Mouse (Mus musculus) midbrain, embryonic 11.5 days (tissue): ENCODE measurements around the gene Clybl. TPM values are rescaled to one million over a fixed set of nuclear protein-coding genes. Genes with fewer than 3 reads are reported as not detected.

Source experiments
- ATAC-seq: fragments of 200-750 bp; cut with Nextera tagmentation; 2 replicates; pipeline ENCODE4 v1.8.0; 2017; ENCODE audit warnings: moderate TSS enrichment, moderate library complexity; ENCODE audit not compliant: low FRiP score
- DNase-seq: peaks from one replicate; pipeline ENCODE4 v3.0.0; 2015; ENCODE audit warnings: low spot score; ENCODE audit errors: missing footprints
- H3K27ac ChIP-seq: fragments of 300-500 bp; sonication (generic); 2 replicates; pipeline ENCODE4 v1.5.1; 2014; ENCODE audit warnings: low read depth, low read length
- H3K27me3 ChIP-seq: fragments of 300-500 bp; sonication (generic); 2 replicates; pipeline ENCODE4 v1.6.1; 2014; ENCODE audit warnings: mild to moderate bottlenecking, low read length, moderate library complexity, mixed read lengths; ENCODE audit not compliant: control insufficient read depth, insufficient read depth
- H3K36me3 ChIP-seq: fragments of 300-500 bp; sonication (generic); 2 replicates; pipeline ENCODE4 v1.6.1; 2014; ENCODE audit warnings: mild to moderate bottlenecking, low read length, moderate library complexity, mixed read lengths; ENCODE audit not compliant: control insufficient read depth, insufficient read depth
- H3K4me1 ChIP-seq: fragments of 300-500 bp; sonication (generic); 2 replicates; pipeline ENCODE4 v1.6.1; 2014; ENCODE audit warnings: low read length; ENCODE audit not compliant: control insufficient read depth, insufficient read depth
- H3K4me2 ChIP-seq: fragments of 300-500 bp; sonication (generic); 2 replicates; pipeline ENCODE4 v1.6.1; 2014; ENCODE audit warnings: mild to moderate bottlenecking, moderate library complexity
- H3K4me3 ChIP-seq: fragments of 300-500 bp; sonication (generic); 2 replicates; pipeline ENCODE4 v1.5.1; 2014; ENCODE audit warnings: low read depth, low read length
- H3K9ac ChIP-seq: fragments of 300-500 bp; sonication (generic); 2 replicates; pipeline ENCODE4 v1.6.1; 2014; ENCODE audit warnings: low read length
- H3K9me3 ChIP-seq: fragments of 300-500 bp; sonication (generic); 2 replicates; pipeline ENCODE4 v1.6.1; 2016; ENCODE audit warnings: low read length; ENCODE audit not compliant: control insufficient read depth
- WGBS: fragments of 180-500 bp; shearing (Covaris S2); extraction: QIAGEN DNeasy Blood & Tissue Kit; methylation state at CpG from one replicate; pipeline ENCODE4 v1.1.7; 2014; 5-methylcytosine and 5-hydroxymethylcytosine counted together
- polyA plus RNA-seq: library from polyadenylated mRNA; unstranded; fragments of >200 nt; fragmentation: Nextera tagmentation; extraction: Ambion mirVana; gene quantifications from 2 replicates; pipeline ENCODE4 v1.2.1, GENCODE M21; 2014

Gene Clybl
- polyA plus RNA-seq, 1 experiment from 2014 or later = 31.5 TPM

- 86% methylated on average over 5 of the region's 5 CpGs for WGBS
- Histone ChIP-seq H3K4me1 (peaks cover 16% of the 10 kb centered on the region), H3K36me3 (no peaks in the 10 kb centered on the region)
These were observed 218.4 kb downstream of the Clybl start for GRCm38 (mm10) chr14:122399906-122400305.

DNA sequence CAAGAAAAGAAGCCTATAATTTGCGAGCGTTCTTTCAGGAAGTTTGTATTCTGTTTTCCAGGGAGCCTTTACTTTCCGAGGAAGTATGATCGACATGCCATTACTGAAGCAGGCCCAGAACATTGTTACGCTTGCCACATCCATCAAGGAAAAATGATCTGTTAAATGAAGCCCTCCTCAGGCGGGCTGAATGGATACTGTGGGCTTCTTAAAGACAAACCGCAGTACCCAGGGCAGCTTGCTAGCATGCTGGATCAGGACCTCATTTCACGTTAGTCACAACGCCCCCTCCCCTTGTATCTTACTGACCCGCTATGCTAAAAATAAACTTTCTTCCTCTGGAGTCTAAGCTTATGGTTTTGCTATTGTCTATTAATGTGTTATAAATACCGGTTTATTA lies 220.4 kb downstream of the Clybl start:
- H3K9ac ChIP-seq = no peak overlapping the region
- no peak overlapping the region for H3K4me2 ChIP-seq
- H3K9me3 ChIP-seq = no peaks in the 10 kb centered on the region
- WGBS = 51% methylated on average over 11 of the region's 11 CpGs
- ATAC-seq (no peak), DNase-seq (peak; percentile 88)
- H3K27ac ChIP-seq = no peak overlapping the region
- peaks cover 33% of the 10 kb centered on the region for H3K4me1 ChIP-seq
- H3K27me3 ChIP-seq = peaks cover 48% of the 10 kb centered on the region
- H3K36me3 ChIP-seq = no peaks in the 10 kb centered on the region
- H3K4me3 ChIP-seq = no peak overlapping the region

More at GRCm38 (mm10) chr14:122399906-122400305, 218.4 kb downstream of the Clybl start:
- Histone ChIP-seq H3K4me3 (no peak overlapping the region), H3K9me3 (no peaks in the 10 kb centered on the region), H3K27ac (no peak overlapping the region), H3K9ac (no peak overlapping the region), H3K27me3 (peaks cover 37% of the 10 kb centered on the region), H3K4me2 (no peak overlapping the region)
- ATAC-seq (no peak), DNase-seq (no peak)

GRCm38 (mm10) chr14:122402716-122403258 lies 221.3 kb downstream of the Clybl start:
- H3K27ac ChIP-seq = no peak overlapping the region
- H3K36me3 ChIP-seq = no peaks in the 10 kb centered on the region
- peaks cover 38% of the 10 kb centered on the region for H3K4me1 ChIP-seq
- peaks cover 54% of the 10 kb centered on the region for H3K27me3 ChIP-seq
- peak overlapping the region; percentile 32; the same call in 1 of the 2 replicates for H3K9ac ChIP-seq
- peak; percentile 65 for ATAC-seq
- H3K4me2 ChIP-seq = peak overlapping the region; percentile 2; the same call in 1 of the 2 replicates
- no peaks in the 10 kb centered on the region for H3K9me3 ChIP-seq
- WGBS = 12% methylated on average over 12 of the region's 12 CpGs
- peak; percentile 92 for DNase-seq
- no peak overlapping the region for H3K4me3 ChIP-seq

DNA sequence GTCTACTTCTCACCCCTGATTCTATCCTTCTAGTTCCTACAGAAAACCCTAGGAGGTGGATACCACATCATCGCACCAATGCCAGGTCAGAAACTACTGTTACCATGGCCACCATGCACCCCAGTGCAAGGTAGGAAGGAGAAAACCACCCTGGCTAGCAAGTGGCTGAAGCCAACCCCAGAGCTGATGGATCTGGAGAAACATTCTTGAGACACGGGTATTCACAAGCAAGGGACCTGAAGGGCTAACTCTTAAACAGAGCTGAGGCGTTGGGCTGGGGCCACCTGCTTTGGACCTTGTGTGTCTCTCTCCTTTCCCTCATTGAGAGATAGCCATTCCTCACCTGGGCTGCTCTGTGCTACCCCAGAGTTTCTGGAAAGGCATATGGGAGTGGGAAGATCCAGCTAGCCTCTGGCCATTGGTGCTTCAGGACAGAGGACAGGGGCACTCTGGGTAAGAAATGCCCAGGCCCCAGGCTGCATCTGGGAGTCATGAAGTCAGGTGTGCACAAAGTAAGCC lies 222.0 kb downstream of the Clybl start:
- Histone ChIP-seq H3K9me3 (no peaks in the 10 kb centered on the region), H3K4me2 (peak overlapping the region; percentile 2; the same call in 1 of the 2 replicates), H3K9ac (no peak overlapping the region), H3K4me3 (no peak overlapping the region), H3K27ac (0 out of 2 replicates have a peak overlapping the region, but pooled peaks have one; percentile 5), H3K4me1 (peaks cover 38% of the 10 kb centered on the region), H3K27me3 (peaks cover 61% of the 10 kb centered on the region), H3K36me3 (no peaks in the 10 kb centered on the region)
- ATAC-seq = 0 out of 2 replicates have a peak, but pooled peaks have one; percentile 4
- DNase-seq = peak; percentile 94
- WGBS = 63% methylated on average over 3 of the region's 3 CpGs

DNA sequence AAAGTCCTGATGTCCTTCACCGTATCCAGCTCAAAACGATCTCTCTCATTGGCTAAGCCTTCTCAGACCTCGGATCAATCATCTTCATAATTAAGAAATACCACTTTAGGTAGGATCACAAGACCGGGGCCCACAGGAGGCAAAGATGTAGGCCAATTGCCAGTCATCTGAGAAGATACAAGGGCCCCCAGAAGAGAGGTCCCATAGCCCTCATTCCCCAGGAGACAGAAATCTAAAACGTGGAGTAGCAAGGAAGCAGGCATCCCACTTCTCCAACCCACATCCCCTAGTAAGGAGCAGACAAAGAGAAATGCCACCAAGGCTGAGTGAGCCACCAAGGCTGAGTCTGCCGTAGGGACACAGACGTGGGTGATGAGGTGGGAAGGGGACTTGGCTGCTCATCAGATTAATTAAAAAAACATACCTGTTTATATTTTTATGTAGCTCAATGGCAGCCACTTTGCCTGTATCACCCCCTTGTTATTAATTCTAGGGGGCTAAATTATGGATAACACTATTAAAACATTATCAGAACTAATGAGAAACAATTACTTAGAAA lies 223.2 kb downstream of the Clybl start:
- Histone ChIP-seq H3K27ac (no peak overlapping the region; the same call in 1 of the 2 replicates), H3K27me3 (peaks cover 71% of the 10 kb centered on the region), H3K9me3 (no peaks in the 10 kb centered on the region), H3K4me2 (peak overlapping the region; percentile 59), H3K4me3 (no peak overlapping the region), H3K36me3 (no peaks in the 10 kb centered on the region), H3K9ac (peak overlapping the region; percentile 22; the same call in 1 of the 2 replicates), H3K4me1 (peaks cover 38% of the 10 kb centered on the region)
- peak; percentile 89 for DNase-seq
- 55% methylated on average over 7 of the region's 7 CpGs for WGBS
- ATAC-seq = no peak

DNA sequence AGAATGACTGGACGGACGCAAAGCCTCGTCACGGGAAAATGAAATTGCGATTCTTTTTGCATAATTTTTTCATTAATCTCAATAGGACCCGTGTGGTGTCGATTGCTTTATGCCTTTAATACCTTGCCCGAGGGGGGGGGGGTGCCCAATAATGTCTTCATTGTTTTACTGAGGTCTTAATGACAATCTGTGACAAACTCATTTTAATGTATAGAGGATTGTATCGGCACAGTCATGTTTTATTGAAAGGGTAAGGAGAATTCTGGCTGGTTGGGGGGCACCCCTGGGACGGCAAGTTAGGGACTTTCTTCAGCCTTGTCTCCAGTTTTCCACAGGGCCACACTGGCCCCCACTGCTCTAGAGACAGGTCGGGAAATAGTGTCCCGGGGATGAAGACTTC lies 223.7 kb downstream of the Clybl start:
- Histone ChIP-seq H3K27ac (no peak overlapping the region), H3K4me1 (peaks cover 38% of the 10 kb centered on the region), H3K36me3 (no peaks in the 10 kb centered on the region), H3K4me2 (peak overlapping the region; percentile 59), H3K27me3 (peaks cover 74% of the 10 kb centered on the region), H3K4me3 (peak overlapping the region; percentile 34), H3K9me3 (no peaks in the 10 kb centered on the region), H3K9ac (peak overlapping the region; percentile 32)
- WGBS = 31% methylated on average over 12 of the region's 12 CpGs
- no peak for ATAC-seq
- no peak for DNase-seq

- Histone ChIP-seq H3K27ac (peak overlapping the region; percentile 55; the same call in 1 of the 2 replicates), H3K9ac (peak overlapping the region; percentile 57), H3K27me3 (peaks cover 72% of the 10 kb centered on the region), H3K4me2 (peak overlapping the region; percentile 59), H3K9me3 (no peaks in the 10 kb centered on the region), H3K36me3 (no peaks in the 10 kb centered on the region), H3K4me3 (peak overlapping the region; percentile 34), H3K4me1 (peaks cover 38% of the 10 kb centered on the region)
- ATAC-seq = no peak
- DNase-seq = peak; percentile 95
- WGBS = 1% methylated on average over 18 of the region's 18 CpGs
These were observed 224.5 kb downstream of the Clybl start for GRCm38 (mm10) chr14:122405897-122406540.

DNA sequence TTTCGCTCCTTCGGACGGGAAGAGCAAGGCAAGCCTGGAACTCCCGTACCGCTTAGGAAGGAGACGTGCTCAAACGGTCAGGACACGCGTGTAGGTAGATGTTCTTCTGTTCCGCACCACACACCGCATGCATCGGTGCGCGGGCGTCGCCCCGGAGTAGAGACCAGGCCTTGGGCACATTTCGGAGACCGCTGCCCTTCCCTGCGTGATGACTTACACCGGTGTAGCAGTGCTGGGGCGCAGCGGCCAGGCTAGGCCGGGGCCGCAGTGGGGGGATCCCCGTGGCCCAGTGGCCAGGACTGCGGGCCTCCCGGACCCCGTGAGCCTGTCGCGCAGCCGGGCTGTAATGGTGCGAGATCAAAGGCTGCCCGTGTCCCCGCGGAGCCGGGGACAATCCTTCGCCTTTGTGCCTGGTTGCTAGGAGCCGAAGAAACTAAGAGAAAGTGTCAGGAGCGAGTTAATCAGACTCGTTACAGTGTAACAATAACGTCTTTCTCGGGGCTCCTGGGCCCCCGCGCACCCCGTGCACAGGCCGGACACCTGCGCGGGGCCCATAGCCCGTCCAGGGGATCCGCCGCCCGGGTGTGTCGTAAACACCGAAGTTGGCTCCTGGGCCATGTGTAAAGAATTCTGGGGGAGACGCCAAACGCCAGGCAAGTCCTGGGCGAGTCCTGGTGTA lies 225.2 kb downstream of the Clybl start:
- H3K27me3 ChIP-seq = peaks cover 71% of the 10 kb centered on the region
- H3K4me3 ChIP-seq = peak overlapping the region; percentile 34
- ATAC-seq = peak; percentile 88
- DNase-seq = peak; percentile 97
- H3K27ac ChIP-seq = peak overlapping the region; percentile 55
- peaks cover 37% of the 10 kb centered on the region for H3K4me1 ChIP-seq
- WGBS = under 1% methylated on average over 58 of the region's 58 CpGs
- H3K36me3 ChIP-seq = no peaks in the 10 kb centered on the region
- peak overlapping the region; percentile 57 for H3K9ac ChIP-seq
- H3K9me3 ChIP-seq = no peaks in the 10 kb centered on the region
- peak overlapping the region; percentile 59 for H3K4me2 ChIP-seq
